Mouse (Mus musculus) urinary bladder, adult 2 months (tissue): ENCODE measurements around the gene Lims1. TPM values are rescaled to one million over a fixed set of nuclear protein-coding genes. Genes with fewer than 3 reads are reported as not detected.

ENCODE experiments used
- DNase-seq: peaks from one replicate; pipeline ENCODE4 v3.0.0; 2022; ENCODE audit warnings: low spot score
- polyA plus RNA-seq: library from polyadenylated mRNA; depleted of rRNA; stranded (reverse); fragments of >200 nt; gene quantifications from 2 replicates; pipeline ENCODE4 v1.2.3, GENCODE M21; 2012; rRNA removed

Gene Lims1
- polyA plus RNA-seq, 1 experiment = 52.0 TPM

DNA sequence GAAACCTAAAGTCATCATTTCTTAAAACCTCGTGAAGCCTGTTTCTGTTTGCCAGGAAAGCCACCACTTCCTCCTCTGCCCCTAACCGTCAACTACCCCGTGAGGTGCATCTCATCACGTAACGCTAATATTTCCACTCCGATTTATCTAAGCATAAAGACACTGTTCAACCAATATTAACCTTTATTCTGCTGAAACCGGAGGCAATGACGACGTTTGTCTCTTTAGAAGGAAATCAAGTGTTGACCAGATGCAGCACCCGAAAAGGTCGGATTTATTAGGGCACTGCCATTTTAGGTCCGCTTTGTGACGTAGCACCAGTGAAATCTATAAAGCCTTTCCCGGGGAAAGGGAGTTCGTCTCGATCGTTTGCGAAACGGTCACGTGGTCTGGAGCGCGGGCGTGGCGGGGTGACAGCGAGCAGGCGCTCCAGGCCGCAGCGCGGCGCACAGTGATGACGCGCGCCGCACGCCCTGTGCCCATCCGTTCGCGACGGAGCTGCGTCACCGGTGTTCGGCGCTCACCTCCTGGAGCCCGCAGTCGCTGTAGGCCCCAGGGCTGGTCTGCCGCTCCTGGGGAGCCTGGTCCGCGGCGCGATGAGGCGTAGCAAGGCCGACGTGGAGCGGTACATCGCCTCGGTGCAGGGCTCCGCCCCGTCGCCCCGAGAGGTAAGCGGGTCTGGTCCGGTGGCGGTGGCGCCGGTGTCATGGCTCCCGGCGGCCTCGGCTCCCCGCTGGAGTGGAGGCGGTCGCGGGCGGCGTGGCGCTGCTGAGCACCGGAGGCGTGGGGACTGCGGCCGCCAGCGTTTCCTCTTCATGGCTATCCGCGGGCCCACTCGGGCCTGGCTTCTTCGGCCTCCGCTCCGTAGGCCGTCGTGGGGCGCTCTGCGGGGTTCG is 123.4 kb downstream of the Lims1 start, which contains the start of gene Ranbp2:
Ranbp2 (plus strand) TSS at position 537 of the 896 bp plus-strand sequence.
- DNase-seq = peak; percentile 98

DNA sequence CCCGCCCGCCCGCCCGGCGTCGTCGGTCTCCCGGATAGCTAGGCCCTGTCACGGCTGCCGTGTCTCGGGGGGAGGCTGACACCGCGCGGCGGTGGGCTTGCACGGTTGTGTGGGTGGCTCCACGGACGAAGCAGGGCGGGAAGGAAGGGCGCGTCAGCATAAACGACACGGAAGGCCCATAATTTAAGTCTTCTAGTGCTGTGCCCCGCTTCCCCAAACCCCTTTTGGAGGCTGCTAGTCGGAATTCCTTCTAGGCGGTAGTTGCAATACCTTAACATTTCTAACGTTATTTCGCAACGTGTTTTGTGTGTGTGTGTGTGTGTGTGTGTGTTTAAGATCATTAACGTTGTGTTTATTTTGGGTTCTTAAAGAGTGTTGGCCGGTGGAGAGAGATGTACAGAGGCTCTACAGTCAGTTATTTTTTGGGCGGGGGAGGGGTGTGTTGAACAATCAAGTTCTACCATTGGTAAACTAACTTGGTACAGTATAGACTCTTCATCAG is 124.1 kb downstream of the Lims1 start:
- no peak for DNase-seq

DNA sequence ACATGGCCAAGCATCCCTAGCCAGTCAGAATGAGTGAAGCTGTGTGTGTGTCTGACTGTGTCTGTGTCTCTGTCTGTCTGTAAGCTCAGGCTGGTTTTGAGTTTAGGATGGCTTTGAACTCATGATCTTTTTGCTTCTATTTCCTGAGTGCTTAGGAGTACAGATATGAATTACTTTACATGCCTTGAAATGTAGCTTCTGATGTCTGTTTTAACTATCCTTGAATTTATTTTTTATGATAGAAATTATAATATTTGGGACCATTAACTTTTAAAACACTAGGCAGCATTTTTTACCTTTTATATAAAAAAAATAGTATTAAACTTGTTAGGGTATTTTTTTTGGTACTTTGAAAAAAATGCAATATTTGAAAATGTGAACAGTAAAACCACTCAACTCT is 128.3 kb downstream of the Lims1 start:
- DNase-seq = no peak

DNA sequence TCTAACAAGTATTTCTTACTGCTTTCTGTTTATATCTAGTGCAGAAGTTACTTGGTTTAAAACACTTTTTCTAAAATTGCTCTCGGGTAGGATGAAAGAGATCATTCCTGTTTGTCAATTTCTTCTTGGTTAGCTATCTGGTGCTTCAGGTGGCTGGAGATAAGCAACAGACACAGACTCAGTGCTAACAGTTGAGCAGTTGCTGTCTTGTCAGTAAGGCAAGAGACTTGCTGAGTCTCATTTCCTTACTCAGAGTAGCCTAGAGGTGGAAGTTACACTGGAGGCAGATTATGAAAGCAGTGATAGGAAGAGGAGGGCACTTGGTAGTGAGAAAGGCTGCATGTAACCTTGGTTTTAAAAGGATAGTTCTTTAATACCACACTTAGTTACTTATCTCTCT is 128.9 kb downstream of the Lims1 start:
- no peak for DNase-seq

DNA sequence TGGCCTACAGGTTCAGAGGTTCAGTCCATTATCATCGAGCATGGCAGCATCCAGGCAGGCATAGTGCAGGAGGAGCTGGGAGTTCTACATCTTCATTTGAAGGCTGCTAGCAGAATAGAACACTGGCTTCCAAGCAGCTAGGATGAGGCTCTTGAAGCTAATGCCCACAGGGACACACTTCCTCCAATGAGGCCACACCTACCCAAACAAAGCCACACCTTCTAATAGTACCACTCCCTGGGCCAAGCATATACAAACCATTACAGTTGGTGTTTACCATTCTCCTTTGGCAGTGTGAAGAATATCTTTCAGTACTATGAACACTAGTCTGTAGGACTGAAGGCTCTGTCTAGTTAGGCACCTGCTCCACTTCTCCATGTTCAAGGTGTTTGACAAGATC is 136.6 kb downstream of the Lims1 start:
- no peak for DNase-seq

Other genes with a start within 250 kb of the Lims1 start
- gene AW822073, start 98.5 kb upstream of the Lims1 start, polyA plus RNA-seq = not detected in 2 replicates
- gene Duxf3, start 90.8 kb upstream of the Lims1 start, polyA plus RNA-seq = not detected in 2 replicates
- gene Gm4981, start 86.8 kb upstream of the Lims1 start, polyA plus RNA-seq = not detected in 2 replicates
- gene Gcc2, start 68.0 kb upstream of the Lims1 start, polyA plus RNA-seq = 29.4 and 32.4 TPM in 2 replicates
- gene Ranbp2, start 123.5 kb downstream of the Lims1 start, polyA plus RNA-seq = 13.6 and 17.8 TPM in 2 replicates
- gene Ccdc138, start 174.5 kb downstream of the Lims1 start, polyA plus RNA-seq = 1.8 and 2.0 TPM in 2 replicates